Mouse (Mus musculus): ENCODE measurements around the gene Mog.

Mog gene

DNA sequence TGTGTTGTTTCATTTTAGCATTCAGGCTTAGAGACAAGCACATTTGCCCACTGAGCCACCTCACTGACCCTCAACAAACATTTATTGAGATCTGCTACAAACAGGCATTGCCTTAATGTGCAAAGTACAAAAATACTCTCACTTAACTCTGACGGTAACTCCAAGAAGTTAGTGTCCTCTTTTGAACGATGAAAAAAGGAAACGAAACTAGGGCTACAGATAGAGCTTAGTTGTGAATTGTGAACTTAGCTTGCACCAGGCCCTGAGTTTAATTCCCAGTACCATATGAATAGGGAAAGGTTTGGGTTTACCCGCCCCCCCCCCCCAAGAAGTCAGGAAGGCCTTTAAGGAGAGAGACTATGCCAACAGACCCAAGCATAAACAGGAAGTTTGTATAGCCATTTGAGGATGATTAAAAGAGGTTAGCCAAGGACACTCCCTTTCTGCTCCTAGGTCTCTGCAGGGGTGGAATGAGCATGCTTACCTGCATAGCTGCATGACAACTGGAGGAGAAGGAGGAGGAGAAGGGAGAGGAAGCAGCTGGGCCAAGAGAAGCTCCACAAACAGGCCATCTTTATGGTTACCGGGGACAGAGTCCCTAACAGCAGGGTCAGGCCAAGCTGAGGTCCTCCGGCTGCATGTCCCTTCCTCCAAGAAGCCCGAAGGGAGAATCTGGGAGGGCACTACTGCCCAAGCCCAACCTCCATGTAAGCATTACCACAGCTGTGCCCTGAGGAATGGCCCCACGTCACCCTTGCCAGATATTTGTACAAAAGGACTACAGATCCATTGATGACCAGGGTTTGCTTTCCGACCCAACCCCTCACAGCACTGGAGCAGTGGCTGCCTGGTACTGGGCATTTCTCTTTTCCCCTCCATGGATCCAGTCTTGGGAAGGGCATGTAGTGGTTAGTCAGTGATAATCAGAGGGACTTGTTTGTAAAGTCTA is at the start of gene Mog:
TSS of gene Mog (minus strand) at position 771 of the 949 bp plus-strand sequence.
- no peak for DNase-seq

- no peak for DNase-seq
Measured at GRCm38 (mm10) chr17:37072730-37073276, 49.6 kb upstream of the Mog start.

DNA sequence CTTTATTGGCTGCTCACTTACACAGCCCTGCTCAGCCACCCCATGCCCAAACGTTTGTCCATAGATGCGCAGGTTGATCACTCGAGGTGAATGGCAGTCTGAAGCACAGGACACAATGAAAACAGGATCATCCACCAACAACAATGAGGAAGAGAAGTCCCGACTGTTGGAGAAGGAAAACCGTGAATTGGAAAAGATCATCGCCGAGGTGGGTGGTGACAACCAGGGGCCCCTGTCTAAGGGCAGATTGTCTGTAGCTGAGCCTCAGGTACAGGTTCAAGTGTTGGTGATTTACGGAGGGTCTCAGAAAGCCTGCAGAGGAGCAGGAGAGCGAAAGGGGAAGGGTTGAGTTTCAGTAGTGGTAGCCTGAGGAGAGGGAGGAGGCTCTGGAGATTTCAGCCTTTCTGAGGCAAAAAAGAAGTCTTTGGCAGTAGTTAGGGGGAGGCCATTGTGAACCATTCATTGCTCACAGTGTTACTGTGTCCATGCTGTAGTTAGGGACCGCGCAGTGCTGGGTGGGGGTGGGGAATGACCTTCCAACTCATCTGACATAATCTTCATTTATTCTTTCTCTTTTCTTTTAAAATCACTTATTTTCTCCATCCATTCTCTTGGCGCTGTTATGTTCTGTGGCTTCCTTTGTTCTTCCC is 49.0 kb upstream of the Mog start:
- no peak for DNase-seq

DNA sequence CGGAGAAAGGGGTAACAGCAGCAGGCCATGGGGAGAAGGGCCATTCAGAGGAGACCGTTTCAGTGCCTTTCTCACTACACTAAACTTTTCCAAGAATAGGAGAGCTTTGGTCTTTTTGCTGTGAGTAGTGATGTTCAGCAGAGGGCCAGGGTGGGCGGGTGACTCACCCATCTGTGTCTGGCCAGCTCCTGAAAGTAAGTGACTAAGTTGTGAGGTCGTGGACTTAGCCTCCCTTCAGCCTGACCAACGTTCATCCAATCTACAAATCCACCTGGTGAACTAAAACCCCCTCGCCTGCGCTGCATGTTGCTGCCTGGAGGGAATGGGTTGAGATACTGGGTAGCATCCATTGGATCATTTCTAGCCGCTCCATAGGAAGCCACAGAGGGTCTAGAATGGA is 46.9 kb upstream of the Mog start:
- no peak for DNase-seq

GRCm38 (mm10) chr17:37067861-37068260 is 44.7 kb upstream of the Mog start:
- no peak for DNase-seq

DNA sequence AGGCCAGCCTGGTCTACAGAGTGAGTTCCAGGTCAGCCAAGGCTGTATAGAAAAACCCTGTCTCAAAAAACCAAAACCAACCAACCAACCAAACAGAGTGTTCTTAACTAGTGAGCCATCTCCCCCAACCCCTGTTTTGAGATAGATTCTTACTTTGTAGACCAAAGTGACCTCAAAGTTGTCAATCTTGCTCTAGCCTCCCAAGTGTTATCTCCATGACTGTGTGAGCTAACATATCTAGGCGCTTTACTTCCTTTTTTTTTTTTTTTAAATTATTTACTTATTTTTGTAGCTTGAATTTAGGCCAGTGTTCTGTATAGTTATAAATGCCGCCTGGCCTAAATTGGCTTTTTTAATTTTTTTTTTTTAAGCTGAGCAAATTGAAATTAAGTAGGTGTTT is 42.8 kb upstream of the Mog start:
- no peak for DNase-seq

DNA sequence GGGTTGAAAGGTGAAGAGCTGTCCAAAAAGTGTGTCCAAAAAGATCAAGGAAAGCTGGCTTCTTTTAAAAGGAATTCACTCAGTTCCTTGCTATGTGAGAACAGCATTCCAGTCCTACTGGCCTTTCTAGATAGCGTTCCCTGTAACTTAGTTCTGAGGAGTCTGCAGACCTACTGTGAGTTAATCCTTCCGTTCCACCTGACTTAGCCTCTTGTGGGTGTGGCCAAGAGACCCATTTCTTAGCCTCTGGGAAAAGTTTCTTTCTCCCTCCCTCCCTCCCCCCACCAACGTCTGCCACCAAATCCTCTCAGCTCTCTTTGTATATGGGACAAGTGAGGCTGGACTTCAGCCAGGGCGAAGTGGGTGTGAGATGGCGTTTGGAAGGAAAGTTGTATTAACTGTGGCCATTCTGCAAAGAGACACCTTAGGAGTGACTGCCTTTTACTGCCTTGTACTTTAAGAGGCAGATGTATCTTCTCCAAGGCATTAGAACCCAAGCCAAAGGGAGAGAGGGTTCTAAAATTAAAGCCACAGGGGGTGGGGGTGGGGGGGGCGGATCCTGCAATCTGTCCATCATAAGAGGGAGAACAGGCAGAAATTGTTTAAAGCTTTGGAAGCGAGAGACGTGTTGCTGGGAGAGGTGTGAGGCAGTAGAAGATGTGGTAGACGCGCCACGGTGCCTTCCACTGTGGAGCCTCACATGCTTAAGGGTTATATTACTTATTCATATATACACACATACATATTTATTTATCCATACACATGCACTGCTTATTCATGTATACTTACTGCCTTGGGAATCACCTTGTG is 40.7 kb upstream of the Mog start:
- no peak for DNase-seq

- DNase-seq, result no peak
Measured at GRCm38 (mm10) chr17:37063063-37063462, 39.9 kb upstream of the Mog start.

DNA sequence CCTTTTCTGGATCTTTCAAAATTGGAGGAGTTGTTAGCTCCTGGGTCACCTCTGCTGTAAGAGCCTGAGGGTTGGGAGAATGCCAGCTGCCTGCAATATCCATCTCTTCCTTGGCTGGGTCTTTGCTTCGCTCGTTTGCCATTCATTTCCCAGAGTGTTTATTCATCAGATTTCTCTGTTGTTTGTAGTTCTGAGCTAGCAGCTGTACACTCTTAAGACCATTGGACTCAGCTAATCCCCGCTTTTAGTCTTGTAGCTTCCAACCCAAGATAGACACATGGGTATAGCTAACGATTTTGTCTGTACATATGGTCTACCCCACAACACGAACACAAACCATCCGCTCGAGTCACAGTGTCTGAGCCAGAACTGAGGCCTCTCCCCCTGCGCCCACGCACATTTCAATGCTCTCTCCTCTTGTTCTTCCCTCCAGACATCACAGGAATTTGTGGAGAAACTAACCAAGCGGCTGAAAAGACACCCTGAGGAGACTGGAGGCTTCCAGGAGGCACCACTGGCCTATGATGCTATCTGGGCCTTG is 39.0 kb upstream of the Mog start:
- no peak for DNase-seq

DNA sequence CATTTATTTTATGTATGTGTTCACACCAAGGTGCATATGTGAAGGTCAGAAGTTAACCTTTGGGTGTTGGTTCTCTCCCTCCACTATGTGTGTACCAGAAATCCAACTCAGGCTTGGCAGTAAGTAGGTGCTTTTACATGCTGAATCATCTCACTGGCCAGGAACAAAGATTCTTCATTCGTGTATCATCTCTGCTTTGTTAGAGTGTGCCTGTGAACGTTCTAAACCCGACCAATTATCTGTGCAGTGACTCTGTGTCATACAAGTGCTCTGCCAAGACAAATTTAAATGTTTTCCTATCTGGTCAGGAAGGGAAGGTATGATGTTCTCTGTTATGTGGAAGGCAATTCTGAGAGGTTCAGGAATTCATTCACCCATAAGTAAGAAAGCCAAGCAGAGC is 38.2 kb upstream of the Mog start:
- DNase-seq, result no peak

DNA sequence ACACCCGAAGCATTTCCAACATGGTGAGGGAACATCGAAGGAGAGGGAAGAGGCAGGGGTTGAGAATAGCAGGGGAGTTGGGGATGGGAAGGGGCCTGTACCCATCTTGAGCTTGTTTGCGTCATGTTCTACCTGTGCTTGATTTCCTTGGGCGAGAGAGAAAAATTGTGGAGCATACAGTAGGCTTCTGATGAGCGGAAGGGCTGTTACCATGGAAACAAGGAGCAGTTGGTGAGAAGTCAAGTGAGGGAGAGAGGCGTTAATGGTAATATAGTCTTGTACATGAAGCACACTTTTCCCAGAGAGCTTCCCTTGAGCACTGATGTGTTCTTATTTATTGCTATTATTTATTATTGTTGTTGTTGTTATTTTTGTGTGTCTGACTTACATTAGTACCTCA is 33.8 kb upstream of the Mog start:
- DNase-seq, result no peak

GRCm38 (mm10) chr17:37051745-37052144 is 28.5 kb upstream of the Mog start:
- no peak for DNase-seq

DNA sequence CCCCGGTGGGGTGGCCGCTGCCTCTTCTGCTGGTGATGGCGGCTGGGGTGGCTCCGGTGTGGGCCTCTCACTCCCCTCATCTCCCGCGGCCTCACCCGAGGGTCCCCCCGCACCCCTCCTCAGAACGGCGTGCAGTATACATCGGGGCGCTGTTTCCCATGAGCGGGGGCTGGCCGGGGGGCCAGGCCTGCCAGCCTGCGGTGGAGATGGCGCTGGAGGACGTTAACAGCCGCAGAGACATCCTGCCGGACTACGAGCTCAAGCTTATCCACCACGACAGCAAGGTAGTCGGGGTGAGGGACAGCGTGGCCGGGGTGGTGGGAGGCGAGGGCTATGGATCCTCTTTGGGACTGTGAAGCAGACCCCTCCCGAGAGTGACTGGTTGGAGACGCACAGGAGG is 27.7 kb upstream of the Mog start:
- DNase-seq, result no peak

GRCm38 (mm10) chr17:37050399-37050798 is 27.2 kb upstream of the Mog start:
- peak; percentile 21 to 24 for DNase-seq

DNA sequence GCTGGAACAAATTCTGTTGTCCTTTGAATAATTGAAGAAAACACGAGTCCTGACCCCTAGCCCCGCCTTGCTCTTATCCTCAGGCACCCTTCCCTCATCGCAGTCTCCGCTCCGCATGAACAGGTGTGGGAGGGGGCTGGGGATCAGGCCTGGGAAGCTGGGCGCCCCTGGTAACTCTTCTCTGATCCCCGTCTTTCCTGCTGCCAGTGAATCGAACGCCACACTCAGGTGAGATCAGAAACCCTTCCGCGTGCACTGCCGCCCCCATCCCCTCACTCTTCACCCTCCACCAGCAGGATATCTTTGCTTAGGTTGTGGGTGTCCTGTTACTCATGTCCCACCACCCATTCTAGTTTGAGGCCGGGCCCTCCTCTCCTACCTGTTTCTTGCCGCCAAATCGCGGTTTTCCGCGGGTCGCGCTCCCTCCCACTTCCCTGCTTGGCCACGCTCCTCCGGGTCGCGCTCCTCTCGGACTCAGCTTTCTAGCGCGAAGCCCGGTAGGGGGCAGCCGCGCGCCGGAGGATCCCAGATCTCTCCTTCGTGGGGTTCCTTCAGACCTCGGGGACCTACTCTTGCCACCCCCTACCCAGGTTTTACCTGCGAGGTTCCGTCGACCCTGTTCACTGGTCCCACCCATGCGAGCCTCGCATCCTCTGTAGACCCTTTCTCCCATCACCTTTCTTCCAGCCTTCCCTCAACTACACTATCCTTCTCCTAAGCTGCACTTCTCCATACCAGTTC is 26.5 kb upstream of the Mog start:
- DNase-seq, result peak; percentile 48 to 59

DNA sequence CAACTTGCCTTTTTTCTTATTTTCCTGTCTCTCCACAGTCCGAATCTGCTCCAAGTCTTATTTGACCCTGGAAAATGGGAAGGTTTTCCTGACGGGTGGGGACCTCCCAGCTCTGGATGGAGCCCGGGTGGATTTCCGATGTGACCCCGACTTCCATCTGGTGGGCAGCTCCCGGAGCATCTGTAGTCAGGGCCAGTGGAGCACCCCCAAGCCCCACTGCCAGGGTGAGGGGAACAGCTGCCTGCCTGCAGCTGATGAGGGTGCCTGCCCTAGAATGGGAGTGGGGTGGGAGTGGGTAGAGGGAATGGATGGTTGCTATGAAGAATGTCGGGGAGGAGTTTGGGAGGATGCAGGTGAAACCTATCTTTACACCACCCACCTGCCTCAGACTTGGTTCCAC is 25.2 kb upstream of the Mog start:
- DNase-seq, result no peak

GRCm38 (mm10) chr17:37047981-37048380 is 24.8 kb upstream of the Mog start:
- DNase-seq, result no peak

DNA sequence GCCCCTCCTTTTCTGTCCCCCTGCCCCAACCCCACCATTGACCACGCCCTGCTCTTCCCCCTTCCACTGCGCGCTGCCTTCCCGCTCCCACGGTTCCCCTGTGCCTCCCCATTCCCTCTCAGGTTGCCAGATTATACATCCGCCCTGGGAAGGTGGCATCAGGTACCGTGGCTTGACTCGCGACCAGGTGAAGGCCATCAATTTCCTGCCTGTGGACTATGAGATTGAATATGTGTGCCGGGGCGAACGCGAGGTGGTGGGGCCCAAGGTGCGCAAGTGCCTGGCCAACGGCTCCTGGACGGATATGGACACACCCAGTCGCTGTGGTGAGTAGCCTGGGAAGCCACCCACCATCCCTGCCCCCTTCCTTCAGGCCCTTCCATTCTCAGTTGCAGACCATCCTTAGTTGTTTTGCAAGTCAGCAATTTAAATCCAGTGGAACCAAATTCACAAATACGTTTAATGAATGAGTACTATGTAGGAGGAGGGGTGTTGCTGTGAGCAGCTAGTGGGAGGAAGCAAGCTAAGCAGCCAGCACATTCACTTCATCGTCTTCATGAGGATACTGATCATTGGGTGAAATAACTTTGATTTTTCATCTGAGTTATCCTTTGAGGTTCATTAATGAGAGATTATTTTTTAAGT is 24.3 kb upstream of the Mog start:
- DNase-seq, result no peak

DNA sequence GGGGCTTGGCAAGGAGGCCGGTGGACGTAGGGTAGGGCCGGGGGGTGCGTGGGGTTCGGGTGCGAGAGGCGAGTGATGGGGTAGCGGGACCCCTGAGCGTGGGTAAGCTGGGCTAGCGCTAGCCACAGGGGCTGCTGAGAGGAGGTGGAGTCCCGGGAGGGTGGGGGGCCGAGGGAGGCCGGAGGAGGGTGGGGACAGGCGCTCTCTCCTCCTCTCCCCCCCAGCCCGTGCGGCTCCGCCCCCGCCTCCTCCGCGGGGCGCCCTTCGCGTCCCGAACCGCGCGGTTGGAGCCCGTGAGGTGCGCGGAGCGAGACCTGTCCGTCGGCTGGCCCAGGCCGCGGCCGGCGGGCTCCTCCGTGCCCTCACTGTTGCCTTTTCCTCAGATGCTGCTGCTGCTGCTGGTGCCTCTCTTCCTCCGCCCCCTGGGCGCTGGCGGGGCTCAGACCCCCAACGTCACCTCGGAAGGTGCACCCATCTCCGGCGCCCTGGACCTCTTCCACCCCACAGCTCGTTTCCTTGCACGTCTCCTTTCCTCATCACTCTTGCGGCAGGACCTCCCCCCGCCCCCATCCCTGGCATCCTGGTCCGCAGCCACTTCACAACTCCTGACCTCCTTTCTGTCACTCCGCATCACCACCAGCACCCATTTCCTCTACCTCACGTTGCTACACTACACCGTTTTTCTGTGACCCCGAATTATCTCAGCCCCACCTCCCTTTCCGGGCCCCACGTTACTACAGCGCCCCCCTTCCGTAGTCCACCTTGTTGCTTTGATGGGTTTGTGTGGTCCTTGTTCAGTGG is 23.3 kb upstream of the Mog start:
- DNase-seq, result peak; percentile 42 to 48

DNA sequence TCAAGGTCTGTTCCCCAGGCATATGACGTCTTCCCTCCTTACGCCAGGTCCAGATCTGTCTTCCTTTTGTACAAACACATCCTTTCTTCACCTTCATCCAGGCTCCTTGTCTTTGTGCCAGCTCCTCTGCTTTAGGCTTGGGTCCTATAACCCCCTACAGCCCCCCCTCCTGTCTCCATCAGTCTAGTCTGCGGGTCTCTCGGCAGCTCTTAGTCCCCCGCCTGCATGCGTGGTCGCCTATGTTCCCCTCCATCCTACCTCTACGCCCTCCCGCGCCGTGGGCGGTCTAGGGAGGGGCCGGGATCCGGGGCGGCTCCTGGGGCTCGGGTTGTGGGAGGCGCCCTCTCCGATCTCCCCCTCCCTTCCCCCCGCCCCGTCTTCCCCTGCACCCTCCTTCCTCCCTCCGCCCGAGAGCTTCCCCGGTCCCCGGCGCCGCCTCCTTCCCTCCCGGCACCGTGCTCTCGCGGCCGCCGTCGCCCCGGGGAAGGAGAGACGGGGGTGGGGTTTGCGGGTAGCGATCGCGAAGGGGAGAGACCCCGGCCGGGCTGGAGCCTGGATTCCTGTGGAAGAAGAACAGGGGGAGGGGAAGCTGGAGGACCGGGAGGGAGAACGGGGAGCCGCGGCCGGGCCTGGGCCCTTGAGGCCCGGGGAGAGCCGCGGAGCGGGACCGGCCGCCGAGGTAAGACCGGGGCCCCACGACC is 22.6 kb upstream of the Mog start, which contains the start of gene Gabbr1:
TSS of gene Gabbr1 (plus strand) at position 356 of the 701 bp plus-strand sequence.
- DNase-seq, result peak; percentile 64 to 65

Measured in B cell, adult 2 months (primary cell).